Mouse (Mus musculus) kidney, postnatal 14 days (tissue): ENCODE results near the gene Cga.

Source experiments
- DNase-seq: peaks from one replicate; pipeline ENCODE4 v3.0.0; 2022; ENCODE audit warnings: mixed read lengths

The Cga gene

GRCm38 (mm10) chr4:34893479-34893878 is at the start of gene Cga:
Gene Cga, plus strand, starts transcription at chr4:34893779.
- no peak for DNase-seq

DNA sequence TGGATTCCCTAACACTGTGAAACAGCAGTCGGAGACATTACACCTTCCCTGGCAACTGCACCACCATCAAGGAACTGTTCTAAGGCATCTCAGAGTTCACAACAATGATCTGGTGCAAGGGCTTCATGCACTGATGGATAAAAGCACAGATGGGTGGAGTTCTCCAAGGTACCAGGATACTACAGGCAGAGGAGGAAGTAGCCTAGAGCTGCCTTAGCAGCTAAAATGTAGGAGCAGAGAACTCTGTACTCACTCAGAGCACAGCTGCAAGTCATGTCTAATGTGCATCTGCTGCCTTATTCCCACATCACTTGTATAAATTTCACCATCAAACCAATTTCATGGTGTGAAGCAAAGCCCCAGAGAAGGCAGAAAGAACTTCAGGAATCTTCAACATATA is 49.7 kb upstream of the Cga start:
- DNase-seq, result no peak

DNA sequence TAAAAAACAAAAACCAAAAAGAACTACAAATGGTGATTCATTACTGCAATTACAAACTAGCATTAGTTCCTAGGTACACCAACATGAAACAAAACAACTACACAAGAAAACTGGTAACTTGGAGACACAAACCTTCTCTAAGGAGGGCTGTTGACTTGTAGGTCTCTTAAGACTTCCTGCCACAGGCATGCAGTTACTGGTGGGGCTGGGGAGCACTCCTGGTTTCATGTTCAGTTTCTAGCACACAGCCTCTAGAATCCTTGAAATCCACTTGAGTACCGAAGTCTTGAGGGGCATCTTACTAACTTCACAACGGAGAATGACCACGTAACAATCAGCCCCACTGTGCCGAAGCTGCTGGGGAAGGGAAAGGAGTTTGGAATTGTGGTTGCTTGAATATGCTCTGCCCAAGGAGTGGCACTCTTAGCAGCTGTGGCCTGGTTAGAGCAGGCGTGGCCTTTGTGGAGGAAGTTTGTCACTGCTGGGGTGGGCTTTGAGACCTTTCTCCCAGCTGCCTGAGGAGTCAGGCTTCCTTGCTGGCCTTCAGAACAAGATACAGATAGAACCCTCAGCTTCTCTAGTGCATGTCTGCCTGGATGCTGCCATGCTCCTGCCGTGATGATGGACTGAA is 45.8 kb upstream of the Cga start:
- DNase-seq, result no peak

- no peak for DNase-seq
These were observed 43.4 kb upstream of the Cga start for GRCm38 (mm10) chr4:34850156-34850555.

GRCm38 (mm10) chr4:34852051-34852450 is 41.5 kb upstream of the Cga start:
- peak; percentile 41 for DNase-seq

DNA sequence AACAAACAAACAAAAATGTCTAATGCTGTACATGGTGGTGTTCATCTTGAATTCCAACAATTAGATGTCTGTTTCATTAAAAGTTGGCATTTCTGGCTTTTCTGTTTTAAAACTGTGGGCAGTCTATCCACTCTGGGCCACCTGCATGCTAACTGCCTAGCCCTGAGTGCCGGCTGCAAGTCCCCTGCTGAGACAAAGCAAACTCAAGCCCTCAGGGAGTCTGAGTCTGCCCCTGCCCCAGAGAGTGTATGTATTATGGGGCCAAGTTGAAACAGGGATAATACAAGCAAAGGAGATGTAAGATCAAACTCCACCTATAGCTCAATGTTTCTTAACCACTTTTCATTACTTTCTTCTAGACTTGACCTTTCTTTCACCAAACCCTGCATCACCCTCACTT is 37.6 kb upstream of the Cga start:
- no peak for DNase-seq

- no peak for DNase-seq
These were observed 34.7 kb upstream of the Cga start for GRCm38 (mm10) chr4:34858903-34859302.

GRCm38 (mm10) chr4:34859416-34859815 is 34.2 kb upstream of the Cga start:
- no peak for DNase-seq

- DNase-seq, result no peak
These were observed 32.1 kb upstream of the Cga start for GRCm38 (mm10) chr4:34861438-34861837.

DNA sequence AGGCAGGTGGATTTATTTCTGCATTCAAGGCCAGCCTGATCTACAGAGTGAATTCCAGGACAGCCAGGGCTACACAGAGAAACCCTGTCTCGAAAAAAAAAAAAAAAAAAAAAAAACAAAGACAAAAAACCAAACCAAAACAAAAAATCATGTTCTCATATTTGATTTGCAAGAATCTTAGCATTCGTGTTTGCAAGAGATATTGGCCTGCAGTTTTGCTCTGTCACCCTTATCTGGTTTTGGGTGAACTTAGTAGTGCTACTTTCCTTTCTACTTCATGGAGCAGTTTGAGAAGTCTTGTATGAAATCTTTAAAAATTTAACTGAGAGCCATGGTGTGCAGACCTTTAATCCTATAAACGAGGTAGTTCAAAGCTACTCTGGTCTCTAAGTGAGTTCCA is 23.8 kb upstream of the Cga start:
- no peak for DNase-seq

DNA sequence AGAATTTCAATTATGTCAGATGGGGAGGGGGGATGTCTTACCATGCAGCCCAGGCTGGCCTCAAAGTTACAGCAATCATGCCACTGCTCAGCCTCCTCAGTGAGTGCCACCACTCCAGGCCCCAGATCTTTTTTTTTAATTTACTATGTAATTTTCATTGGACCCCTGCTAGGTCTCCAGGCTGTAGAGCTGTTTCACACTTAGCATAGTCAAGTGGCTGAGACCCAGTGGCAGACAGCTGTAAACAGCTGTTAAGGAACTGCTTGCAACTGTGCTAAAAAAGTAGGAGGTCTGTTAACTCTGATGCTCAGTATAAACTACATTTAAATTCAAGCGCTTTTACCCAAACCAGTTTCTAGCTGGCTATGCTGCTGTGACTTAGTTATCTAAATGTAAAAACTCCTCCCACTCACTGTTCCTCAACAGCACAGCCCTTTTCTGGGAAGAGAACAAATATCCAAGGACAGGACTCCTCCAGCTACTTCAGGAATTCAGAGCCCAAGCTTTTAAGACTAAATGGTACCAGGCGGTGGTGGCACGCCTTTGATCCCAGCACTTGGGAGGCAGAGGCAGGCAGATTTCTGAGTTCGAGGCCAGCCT is 20.6 kb upstream of the Cga start:
- DNase-seq, result peak; percentile 29

GRCm38 (mm10) chr4:34874234-34874633 is 19.3 kb upstream of the Cga start:
- DNase-seq, result no peak

DNA sequence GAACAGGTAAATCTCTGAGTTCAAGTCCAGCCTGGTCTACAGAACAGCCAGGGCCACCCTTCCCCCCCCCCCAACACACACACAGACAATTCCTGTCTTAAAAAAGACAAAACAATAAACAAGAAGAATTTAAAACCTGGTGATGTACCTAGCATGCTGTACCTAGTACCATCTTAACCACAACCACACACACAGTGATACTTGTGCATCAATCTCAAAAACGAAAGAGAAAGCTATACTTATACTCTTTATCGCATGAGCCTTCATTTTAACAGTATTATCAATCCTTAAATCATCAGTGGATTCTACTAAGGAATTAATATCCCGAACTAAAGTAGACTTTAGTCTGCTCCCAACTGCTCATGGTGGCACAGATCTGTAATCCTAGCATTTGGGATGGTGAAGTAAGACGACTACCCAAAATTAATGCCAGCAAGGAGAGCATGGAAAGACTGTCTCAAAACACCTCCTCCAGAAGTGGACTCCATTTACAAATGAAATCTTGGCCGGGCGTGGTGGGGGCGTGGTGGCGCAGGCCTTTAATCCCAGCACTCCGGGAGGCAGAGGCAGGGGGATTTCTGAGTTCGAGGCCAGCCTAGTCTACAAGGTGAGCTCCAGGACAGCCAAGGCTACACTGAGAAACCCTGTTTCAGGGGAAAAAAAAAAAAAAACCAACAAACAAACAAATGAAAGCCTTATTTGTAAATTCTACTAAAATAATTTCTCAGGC is 12.5 kb upstream of the Cga start:
- no peak for DNase-seq

GRCm38 (mm10) chr4:34881851-34882250 is 11.7 kb upstream of the Cga start:
- DNase-seq, result no peak

DNA sequence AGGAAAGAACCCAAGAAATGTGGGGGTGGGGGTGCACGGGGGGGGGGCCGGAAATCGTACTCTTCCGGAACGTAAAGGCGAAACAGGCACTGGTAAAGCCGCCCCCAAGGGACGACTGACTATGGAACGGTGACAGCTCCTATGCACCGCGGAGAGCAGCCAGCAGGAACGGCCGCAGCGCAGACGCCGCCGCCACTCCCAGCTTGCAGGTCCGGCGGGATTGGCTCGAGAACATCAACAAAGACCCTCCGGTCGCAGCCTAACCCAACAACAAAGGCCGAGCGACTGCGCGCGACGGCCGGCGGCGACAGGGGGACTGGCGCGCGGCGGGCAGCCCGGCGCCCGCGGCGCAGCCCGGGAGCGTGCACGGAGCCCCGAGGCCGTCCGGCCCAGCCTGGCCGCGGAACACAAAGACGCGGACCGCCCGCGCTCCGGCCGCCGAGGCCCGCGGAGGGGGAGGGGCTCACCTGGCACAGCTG is 11.2 kb upstream of the Cga start:
- DNase-seq, result peak; percentile 67

DNA sequence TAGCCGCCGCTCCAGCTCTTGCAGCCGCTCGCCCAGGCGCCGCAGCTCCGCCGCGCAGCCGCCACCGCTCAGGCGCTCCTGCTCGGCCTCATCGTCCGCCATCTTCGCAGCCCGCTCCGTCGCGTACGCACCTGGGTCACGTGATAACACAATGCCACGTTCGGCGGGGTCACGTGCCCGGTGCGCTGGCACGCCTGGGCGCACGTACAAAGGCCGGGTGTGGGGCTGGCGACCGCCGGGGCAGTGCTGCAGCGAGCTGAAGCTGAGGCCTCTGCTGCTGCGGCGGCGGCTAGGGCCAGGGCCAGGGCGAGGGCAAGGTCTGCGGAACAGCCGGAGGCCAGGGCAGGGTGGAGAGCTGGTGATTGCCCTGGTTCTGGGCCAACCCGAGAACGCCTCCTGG is 10.8 kb upstream of the Cga start, which contains the start of gene Zfp292:
Zfp292 (minus strand) TSS at position 143 of the 400 bp plus-strand sequence.
- DNase-seq, result peak; percentile 96

- no peak for DNase-seq
These were observed 10.1 kb upstream of the Cga start for GRCm38 (mm10) chr4:34883366-34884029.

DNA sequence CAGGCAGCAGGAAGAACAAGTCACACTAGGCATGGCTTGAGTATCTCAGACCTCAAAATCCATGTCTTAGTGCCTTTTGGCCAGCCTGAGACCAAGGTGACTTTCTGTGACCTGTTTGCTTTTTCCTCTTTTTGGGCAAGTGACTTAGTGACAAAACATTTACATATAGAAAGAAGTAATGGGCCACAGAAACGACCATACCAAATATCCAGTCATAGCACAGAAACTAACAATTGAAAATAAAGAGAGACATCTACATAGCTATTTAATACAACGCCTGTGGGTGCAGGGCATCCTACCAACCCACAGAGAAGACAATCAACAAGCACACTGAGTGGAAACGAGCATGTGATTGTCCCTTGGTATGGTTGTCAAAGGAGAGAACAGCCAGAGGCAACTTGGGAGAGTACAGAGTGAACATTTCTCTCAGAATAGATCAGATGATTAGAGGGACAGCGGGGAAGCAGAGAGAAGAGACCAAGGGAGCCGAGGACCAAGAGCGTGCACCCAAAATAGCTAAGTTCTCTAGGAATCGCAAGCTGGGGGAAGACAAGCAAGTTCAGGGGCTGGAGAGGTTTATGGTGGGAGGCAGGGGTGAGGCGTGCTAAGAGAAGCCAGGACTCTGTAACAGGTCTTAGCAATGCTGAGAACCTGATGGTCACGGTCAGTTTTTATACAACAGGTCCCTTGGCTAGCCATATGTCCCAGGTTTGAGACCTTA is 7.8 kb upstream of the Cga start:
- no peak for DNase-seq

GRCm38 (mm10) chr4:34886490-34887111 is 7.0 kb upstream of the Cga start:
- peak; percentile 88 for DNase-seq

- no peak for DNase-seq
These were observed 6.3 kb upstream of the Cga start for GRCm38 (mm10) chr4:34887295-34887694.

DNA sequence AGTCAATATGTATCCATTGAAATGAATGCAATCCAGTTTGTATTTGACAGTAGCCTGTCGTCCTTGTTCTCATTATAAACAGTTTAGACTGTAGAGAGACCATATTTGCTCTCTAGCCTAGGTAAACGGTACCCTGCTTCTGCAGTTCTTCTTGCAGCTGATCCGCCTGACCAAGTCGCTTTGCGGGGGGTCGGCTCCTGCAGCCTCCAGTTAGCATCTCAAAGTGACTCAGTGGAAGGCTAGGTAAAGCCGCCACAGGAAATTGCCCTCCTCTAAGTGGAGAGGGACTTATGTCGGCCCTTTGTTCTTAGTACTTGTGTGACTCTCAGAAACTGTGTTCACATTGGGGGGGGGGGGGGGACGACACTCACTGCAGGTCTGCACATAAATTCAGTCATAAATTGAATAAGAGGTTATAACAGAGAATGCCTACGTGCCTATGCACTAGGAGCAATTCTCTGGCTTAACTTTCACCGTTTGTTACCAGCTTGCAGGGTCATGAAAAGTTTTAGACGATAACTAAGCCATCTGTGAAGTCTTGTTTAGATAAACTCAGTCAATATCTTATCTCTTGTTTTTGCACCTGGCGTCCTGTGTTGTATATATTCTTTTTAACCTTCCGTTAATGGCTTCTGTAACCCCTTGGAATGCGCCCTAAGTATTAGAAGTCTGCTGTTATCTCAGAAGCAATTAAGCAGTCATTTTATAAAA is 4.3 kb upstream of the Cga start:
- DNase-seq, result no peak

- DNase-seq, result no peak
These were observed 3.8 kb upstream of the Cga start for GRCm38 (mm10) chr4:34889812-34890185.
